Mouse (Mus musculus) olfactory bulb, adult 2 months (tissue): Measurements from ENCODE around the gene Ms4a10.

Experiments
- CTCF ChIP-seq: fragments of 200-500 bp; IDR thresholded peaks from 2 replicates; pipeline ENCODE4 v1.5.1; 2012; ENCODE audit warnings: low read depth, mild to moderate bottlenecking, low read length, moderate library complexity; ENCODE audit not compliant: insufficient read depth
- POLR2A ChIP-seq: fragments of 200-500 bp; IDR thresholded peaks from 2 replicates; pipeline ENCODE4 v1.6.1; 2012; ENCODE audit warnings: mild to moderate bottlenecking, low read depth, low read length, moderate library complexity; ENCODE audit not compliant: insufficient read depth

GRCm38 (mm10) chr19:10985889-10986288 is 11.4 kb upstream of the Ms4a10 start:
- no peak for TF ChIP-seq POLR2A
- no peak for TF ChIP-seq CTCF
